Mouse (Mus musculus): ENCODE results near the gene Lrmp.
"Not testable (repeated sequence)": the region's sequence is repeated elsewhere in the genome, so short reads cannot be mapped to it uniquely, and the experiment has no call there.

Lrmp gene

DNA sequence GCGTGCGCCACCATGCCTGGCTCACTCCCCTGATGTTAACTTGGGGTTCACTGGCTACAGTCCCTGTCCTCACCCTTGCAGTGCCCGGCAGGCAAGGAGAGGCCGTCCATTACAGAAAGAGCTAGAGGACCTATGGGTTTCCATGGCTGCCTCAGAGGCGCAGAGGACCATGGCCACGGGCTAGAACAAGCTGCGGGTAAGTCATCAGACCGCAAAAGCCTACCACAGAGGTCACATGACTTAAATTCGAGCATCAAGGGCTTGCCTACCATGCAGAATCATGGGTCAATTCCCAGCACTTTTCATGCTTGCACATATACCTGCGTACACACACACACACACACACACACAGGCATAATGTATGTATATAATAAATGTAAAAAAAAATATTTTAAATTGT is 10.0 kb upstream of the Lrmp start:
- no peak for DNase-seq (ENCODE audit: low spot score)

DNA sequence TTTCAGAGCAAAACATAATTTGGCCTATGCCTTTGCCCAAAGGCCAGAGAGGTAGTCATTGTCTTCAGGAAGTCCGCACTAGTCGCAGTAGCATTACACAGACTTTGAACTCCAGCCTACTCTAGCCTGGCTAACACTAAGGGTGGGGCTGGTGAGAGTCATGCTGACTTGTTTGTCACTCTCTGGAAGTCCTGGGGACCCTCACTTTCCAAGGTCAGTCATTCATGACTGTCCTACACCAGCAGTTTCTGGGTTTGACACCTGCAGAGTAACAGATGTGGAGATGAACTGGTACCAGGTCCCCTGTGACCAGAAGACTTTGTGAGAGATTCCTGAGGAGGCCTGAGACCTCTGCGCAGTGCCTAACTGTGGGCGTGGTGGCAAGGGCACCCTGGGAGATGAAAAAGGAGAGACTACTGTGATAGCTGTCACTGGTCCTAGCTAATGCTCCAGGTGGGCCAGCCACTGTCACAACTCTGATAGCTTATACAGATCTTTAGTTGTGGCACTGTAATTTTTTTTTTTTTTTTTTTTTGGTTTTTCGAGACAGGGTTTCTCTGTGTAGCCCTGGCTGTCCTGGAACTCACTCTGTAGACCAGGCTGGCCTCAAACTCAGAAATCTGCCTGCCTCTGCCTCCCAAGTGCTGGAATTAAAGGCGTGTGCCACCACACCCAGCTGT is 9.2 kb upstream of the Lrmp start:
- no peak for DNase-seq (ENCODE audit: low spot score)

DNA sequence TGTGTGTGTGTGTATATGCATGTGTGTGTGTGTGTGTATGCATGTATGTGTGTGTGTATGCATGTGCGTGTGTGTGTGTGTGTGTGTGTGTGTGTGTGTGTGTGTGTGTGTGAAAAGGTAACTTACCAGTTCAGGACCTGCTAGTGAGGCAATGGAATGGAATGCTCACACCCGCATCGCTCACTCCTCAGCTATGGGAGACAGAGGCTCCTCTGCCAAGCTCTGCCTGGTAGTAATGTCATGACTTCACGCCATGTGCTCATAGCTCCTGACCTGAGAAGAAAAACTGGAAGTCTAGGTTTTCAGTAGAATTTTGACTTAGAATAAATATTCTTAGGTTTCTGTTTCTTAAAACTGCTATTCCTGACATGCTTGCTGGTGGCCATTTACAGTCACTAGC is 4.7 kb upstream of the Lrmp start:
- DNase-seq (ENCODE audit: low spot score): no peak

DNA sequence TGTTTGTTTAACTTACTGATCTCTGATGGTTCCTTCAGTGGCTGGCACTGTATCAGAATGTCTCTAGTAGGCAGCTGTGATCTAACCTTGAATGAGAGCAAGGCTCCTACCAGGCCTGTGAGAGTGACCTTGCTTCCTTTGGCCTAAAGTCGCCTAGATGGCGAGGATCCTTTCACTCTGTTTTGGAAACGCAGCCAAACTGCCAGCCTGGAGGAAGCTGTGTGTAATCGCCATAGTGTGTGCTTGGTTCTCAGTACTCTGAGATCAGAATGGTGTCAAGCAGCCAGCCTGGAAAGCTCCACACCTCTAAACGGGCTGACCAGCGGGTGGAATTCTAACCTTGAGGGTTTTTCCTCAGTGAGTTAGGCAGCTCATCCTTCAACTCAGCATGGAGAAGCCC is 2.6 kb upstream of the Lrmp start:
- no peak for DNase-seq (ENCODE audit: low spot score)

DNA sequence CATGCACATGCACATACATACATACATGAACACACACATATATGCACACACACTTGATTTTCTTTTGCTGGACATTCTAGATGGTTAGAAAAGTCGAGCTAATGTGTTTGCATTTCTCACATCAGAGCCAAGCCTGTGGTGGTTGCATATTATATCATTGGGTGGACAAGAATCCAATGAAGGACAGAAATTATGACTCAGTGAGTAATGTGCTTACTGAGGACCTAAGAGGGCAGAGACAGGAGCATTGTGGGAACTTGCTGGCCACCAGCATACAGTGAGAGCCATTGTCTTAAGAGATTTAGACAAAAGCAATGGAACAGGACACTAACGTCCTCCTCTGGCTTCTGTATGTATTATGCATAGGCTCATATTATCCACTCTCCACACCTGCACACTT is 892 bp upstream of the Lrmp start:
- DNase-seq (ENCODE audit: low spot score): no peak

DNA sequence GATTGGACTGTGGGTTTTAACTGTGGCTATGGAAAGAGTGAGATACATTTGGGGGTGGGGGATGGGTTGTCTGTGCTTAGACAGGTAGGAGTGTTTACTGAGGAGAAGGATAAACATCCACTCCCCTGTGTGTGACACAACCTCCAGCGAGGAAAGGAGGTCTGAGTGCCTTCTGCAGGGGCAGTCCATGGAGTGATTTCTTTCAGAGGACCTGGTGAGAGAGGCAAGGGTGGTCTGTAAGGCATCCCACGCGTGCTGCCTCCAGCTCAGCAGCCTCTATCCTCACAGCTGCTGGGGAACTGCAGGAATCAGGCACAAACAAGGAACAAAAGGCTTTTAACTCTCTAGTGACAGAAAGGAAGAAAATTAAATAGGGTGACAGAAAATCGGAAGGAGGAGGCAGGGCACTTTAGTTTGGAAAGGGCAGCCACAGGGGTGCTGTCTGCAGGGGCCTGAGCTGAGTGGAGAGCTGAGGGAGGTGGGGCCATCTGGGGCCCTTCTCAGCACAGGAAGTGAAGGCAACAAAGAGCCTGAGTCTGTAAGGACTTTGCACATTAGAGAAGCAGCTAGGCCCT is 732 bp downstream of the Lrmp start:
- no peak for DNase-seq (ENCODE audit: low spot score)

DNA sequence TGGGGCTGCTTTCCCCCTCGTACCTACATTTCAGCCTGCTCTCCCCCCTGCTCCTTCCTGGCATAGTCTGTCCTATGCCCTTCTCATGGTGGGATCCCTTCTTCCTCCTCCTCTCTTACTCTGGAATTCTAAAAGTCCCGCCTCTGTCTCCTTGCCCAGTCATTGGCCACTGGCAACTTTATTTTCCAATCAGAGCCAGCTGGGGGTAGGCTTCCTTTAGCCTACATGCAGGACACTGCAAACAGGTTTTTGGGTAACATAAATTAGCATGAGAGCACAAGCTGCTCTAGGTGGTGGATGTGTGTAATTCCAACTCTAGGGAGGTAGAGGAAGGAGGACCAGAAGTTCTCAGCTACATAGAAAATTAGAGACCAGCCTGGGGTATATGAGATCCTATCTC is 4.6 kb downstream of the Lrmp start:
- no peak for DNase-seq (ENCODE audit: low spot score)

DNA sequence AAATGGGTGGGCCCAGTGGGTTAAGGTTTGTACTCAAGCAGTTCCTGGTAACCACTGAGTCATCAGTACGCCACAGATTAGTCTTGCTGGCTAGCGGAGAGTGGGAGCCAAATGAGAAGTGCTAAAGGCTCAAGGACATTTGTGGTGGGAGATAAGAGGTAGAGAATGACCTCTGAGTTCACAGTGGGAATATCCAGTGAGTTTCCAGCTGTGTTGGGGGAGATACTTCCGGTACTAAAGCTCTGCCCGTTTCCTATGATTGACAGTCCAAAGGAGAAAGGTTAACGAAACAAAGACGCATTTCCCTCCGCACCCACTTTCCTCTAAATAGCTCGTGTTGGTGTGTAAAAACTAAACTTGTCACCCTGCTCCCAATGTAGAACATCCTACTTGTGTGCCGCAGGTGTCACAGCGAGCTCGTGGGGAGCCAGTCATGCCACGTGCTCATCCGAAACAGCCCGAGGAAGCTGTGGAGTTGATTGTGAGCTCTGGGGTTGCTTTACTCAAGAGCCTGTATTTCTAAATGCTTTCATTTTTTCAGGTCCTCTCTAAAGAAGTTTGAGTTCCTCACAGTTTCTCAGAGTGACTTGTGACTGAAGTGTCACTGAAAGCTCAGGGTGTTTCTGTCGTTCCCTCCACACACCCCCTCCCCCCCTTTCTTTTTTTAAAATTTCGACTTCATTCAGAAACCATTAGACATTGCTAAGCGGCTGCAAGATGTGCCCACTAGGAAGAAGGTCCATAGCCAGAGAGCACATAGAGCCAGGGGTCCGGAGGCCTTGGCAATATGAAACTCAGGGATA is 5.5 kb downstream of the Lrmp start:
- no peak for DNase-seq (ENCODE audit: low spot score)

DNA sequence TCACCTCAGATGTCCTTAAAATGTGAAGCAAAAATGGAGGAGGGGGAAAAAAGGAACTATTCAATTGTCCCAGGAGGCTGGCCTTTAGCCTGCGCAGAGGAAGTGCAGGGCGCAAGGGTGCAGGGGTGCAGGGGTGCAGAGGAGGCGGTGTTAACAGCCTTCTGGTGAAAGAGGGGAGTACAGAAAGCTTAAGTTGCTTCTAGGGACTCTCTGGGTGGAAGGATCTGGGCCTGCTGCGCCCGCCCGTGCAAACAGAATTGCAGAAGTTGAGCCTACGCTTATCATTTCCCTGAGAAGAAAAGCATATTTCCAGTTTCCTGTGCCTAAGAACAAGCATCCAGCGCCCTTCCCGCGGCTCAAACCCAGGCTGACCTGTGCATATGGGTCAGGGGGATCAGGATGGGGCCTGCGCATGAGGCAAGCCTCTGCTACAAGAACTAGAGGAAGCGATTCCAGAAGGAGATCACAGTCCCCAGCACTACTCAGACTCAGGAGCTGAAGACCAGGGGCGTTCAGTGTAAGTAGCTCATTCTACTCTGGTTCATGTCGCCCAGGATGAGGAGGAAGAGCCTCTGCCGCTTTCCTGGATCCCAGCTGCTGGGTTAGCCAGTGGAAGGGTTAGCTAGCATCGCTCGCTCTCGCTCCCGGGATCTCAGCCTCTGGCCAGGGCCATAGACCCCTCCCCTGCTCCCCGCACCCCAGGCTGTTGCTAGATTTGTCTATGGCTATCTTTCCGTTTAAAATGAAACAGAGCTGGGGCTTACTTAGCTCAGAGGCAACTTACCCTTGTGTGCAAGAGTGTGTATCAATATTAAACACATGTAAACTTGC is 6.4 kb downstream of the Lrmp start:
- DNase-seq (ENCODE audit: low spot score): peak; percentile 40

DNA sequence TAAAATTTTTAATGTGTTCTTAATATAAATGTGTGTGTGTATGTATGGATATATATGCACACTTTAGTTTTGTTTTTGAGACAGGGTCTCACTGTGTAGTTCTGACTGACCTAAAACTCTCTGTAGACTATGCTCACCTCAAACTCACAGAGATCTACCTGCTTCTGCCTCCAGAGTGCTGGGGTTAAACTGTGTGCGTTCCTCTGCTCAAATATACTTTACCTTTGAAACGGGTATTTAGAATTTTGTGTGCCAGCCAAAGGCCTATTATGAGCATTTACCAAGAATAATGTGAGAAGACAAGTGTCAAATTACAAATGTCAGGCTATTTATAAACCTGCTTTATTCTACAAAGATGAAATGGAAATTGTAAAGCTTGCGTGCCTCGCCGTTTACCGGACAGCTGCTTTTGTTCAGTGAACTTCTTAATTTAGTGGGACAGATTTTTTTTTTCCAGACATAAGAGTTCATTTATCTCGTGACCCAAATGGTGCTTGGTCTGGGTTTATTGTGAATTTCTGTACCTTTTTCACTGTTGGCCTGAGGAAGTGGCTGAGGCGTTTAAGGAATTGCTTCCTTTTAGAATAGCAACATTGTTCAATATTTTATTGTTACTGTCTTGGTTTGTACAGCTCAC is 7.1 kb downstream of the Lrmp start:
- DNase-seq (ENCODE audit: low spot score): no peak

DNA sequence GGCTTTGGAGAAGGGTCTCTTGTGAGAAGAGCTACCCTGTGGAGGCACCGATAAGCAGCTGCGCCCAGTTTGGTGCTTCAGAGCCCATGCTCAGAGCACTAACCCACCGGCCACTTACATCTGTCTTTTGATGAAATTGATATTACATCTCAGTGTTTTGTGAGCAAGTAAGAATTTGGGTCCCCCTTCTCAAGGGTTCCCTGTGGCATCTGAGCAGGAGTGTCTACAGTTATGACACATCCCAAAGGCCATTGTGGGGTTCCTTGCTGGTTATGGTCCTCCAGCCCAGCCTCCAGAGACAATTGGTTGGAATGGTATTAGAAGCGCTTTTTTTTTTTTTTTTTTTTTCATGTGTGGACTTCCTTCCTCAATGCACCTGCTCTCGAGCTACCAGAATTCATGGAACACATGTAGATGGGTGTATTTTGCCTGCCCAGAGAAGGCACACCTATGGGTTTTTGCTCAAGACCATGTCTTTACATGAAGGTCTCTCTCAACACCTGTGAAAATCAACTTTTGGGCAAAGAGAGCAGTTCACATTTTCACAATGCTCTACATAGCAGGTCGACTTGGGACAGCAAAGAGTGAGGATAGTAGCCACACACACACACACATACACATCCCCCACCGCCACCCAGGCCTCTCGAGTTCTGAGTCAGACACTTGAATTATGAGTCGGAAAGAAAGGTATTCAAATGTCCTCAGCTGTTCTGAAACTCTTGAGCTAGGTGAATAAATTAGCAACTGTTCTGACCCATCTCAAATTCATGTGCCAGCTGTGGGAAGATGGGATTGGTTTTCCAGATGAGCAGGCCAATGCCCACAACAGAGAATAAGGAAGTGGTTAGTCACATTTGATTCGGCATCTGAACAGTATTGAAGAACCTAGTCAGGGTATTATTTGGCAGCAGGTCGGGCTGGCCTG is 7.9 kb downstream of the Lrmp start:
- no peak for DNase-seq (ENCODE audit: low spot score)

DNA sequence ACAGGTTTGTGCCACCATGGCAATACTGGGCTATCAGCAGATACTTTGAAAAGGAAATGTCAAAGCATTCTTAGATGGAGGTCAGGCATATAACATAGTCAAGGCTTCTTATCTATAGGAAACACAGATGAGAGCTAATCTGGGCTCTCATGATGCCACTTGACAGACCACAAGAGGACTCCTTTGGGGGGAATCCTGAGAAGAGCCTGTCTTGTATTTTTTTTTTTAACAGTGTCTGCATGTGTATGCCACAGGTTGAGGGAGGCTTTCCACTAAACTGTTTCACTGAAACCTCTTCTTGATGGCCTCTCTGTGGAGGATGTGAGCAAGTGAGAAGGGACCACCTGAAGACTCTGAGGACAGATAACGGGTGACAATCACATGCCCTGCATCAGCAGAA is 9.2 kb downstream of the Lrmp start:
- no peak for DNase-seq (ENCODE audit: low spot score)

DNA sequence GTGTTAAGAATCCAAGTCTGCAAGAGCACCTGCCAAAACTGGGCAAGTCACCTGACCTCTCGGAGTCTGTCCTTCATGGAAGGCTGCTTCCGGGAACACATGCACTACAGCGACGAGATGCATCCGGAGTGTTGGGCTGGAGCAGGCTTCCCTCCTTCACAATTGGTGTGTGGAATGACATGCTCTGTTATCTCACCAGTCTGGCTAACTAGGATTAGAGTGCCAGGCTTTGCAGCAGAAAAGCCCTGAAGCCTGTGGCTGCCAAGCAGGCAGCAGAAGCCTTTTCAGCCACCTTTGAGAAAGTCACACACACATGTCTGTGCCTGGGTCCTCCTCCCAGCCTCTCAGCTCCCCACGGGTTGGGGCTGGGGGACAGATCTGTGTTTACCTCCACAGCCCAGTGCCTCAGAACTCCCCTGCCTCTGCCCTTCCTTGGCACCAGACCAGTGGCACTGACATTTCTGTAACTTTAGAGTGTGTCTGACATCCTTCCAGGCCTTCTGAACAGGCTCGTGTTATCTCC is 10.2 kb downstream of the Lrmp start:
- DNase-seq (ENCODE audit: low spot score): no peak

DNA sequence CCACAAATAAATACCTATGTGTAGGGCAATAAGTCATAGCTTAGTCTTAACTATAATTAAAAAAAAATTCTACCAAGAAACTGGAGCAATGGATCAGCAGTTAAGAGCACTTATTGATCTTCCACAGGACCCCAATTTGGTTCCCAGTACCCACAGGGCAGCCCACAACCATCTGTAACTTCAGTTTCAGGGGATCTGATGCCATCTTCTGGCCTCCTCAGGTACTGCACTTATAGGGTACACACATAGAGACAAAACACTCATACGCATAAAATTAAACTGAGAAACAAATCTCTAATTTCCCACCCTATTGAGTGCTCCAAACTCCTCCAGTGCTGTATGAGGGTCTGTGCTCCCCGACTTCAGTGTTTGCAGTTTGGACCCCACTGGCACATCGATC is 12.2 kb downstream of the Lrmp start:
- no peak for DNase-seq (ENCODE audit: low spot score)

DNA sequence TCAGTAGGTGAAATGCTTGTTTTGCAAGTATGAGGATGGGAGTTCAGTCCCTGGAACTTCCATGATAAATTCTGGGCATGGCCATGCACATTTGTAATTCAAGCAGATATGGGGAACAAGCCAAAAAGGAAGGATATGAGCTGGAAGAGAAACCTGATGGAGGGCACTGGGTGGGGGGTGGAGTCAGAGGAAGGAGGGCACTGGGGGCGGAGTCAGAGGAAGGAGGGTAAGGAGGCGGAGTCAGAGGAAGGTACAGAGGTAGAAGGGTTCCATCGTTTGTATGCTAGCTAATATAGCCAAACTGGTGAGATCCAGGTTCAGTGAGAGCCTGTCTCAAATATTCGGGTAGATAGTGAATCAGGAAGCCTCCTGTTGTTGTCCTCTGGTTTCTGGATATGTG is 14.1 kb downstream of the Lrmp start:
- no peak for DNase-seq (ENCODE audit: low spot score)

DNA sequence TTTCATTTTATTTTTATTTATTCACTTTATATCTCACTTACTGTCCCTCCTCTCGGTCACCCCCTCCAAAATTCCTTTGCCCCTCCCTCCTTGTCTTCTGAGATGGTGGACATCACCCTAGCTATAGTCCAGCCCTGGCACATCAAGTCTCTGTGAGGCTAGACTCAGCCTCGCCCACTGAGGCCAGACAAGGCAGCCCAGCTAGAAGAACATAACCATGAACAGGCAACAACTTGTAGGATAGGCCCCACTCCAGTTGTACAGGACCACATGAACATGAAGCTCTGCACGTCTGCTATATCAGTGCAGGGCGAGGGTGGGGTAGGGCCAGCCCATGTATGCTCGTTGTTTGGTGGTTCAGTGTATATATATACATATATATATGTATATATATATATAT is 16.5 kb downstream of the Lrmp start:
- DNase-seq (ENCODE audit: low spot score): no peak

DNA sequence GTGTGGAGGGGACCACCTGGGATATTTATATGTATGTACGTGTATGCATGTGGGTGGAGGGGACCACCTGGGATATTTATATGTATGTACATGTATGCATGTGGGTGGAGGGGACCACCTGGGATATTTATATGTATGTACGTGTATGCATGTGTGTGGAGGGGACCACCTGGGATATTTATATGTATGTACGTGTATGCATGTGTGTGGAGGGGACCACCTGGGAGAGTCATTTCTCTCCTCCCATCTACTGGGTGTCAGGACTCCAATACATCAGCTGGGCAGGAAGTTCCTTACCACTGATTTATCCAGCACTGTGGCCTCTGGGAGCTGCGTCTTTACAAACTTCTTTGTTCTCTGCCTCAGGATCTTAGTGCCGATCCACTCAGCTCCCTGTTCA is 17.5 kb downstream of the Lrmp start:
- not testable (repeated sequence) for DNase-seq (ENCODE audit: low spot score)

DNA sequence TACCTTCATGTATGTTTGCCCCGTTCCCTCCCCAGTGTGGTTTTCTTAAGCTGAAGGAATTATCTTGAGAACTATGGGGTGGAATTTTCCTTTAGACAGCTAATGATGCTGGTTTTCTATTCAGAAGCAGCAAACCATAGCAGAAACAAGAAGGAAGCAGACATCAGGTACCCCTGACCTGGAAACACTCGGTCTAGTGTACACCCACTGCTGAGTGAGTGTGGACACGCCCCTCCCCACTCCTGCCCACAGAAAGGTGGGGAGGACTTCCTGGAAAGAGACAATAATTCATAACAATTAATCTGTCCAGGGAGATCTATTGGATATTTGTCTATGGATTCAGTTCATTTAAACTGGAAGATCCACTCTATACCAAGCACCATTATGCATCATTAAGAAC is 19.8 kb downstream of the Lrmp start:
- no peak for DNase-seq (ENCODE audit: low spot score)

DNA sequence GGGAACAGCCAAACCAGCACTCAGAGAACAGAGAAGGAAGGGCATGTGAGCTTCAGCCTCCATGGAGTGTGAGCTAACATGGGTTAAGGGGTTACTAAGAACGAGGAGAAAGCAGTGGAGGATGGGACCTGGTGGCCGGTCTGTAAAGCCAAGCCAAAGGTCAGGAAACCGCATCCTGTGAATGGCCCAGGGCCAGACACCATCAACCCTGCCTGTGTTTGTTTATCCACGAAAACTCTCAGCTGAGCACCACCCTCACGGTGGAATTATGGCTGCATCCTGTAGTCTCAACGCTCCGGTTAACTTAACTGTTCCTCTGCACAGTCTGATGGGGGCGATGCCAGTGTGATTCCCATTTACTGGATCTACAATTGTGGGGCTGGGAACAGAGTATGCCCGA is 20.4 kb downstream of the Lrmp start:
- peak; percentile 16 for DNase-seq (ENCODE audit: low spot score)

DNA sequence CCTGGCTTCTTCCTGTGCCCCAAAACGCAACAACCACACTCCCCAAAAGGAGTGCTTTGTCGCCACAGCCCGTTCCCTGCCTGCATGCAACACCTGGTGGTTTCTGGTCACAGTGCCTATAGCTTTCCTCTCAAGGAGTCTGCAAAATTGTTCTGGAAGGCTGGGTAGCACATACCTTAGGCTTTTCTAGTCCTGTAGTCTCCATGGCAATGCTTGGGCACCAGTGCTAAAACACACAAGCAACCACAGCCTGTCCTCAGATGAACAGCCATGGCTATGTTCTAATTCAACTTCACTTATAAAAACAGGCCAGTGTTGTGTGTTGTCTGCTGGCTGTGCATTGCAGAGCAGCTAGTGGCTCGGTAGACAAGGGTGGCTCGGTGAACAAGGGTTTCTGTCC is 21.4 kb downstream of the Lrmp start:
- DNase-seq (ENCODE audit: low spot score): no peak

DNA sequence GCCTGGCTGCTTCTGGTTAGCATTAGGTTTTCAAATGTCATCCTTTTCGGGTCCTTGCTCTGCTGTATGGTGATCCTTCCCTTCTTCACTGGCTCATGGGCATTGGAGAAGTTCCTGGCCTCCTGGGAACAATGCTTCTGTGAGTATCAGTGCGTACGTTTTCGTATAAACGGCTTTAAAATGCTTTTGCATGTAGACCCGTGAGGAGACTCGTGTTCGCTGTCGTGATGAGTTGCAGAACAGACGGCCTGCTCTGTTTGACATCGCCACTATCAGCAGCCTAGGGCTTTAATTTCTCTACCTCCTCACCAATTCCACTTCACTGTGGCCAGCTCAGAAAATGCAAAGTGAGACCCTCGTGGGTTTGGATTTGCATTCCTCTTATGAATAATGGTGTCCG is 23.8 kb downstream of the Lrmp start:
- no peak for DNase-seq (ENCODE audit: low spot score)
